Mouse (Mus musculus): ENCODE results near the gene Gm6020. TPM values are rescaled to one million over a fixed set of nuclear protein-coding genes. Genes with fewer than 3 reads are reported as not detected.

Gene Gm6020
- polyA plus RNA-seq, 1 experiment from 2014 or later, result not detected

Other genes starting within 250 kb of the Gm6020 start
- 32.6 and 39.6 TPM in 2 replicates for gene Zfp950, start 43.0 kb upstream of the Gm6020 start, polyA plus RNA-seq (2015; fragmentation: Nextera tagmentation; extraction: Ambion mirVana)
- gene Gm7102, start 7.6 kb upstream of the Gm6020 start, polyA plus RNA-seq (2015; fragmentation: Nextera tagmentation; extraction: Ambion mirVana), result 0.19 and 0.48 TPM in 2 replicates
- gene Csf2ra, start 44.5 kb downstream of the Gm6020 start, polyA plus RNA-seq (2015; fragmentation: Nextera tagmentation; extraction: Ambion mirVana), result 40.4 and 50.5 TPM in 2 replicates
- not detected in 2 replicates for gene Gm21060, start 113.2 kb downstream of the Gm6020 start, polyA plus RNA-seq (2015; fragmentation: Nextera tagmentation; extraction: Ambion mirVana)

Data from kidney, embryonic 16.5 days (tissue).